Mouse (Mus musculus) embryonic facial prominence, embryonic 10.5 days (tissue): ENCODE results near the gene Mbnl1. TPM values are rescaled to one million over a fixed set of nuclear protein-coding genes. Genes with fewer than 3 reads are reported as not detected.
"Not testable (repeated sequence)": the region's sequence is repeated elsewhere in the genome, so short reads cannot be mapped to it uniquely, and the experiment has no call there.

Source experiments
- DNase-seq: peaks from one replicate; pipeline ENCODE4 v3.0.0-alpha.2; 2017; ENCODE audit warnings: low spot score
- H3K27ac ChIP-seq: fragments of 300-500 bp; sonication (generic); replicated peaks from 2 replicates; pipeline ENCODE4 v1.5.1; 2016; ENCODE audit warnings: mild to moderate bottlenecking
- H3K27me3 ChIP-seq: fragments of 300-500 bp; sonication (generic); replicated peaks from 2 replicates; pipeline ENCODE4 v1.6.1; 2016; ENCODE audit warnings: low read depth, mild to moderate bottlenecking; ENCODE audit not compliant: poor library complexity, severe bottlenecking
- H3K36me3 ChIP-seq: fragments of 300-500 bp; sonication (generic); replicated peaks from 2 replicates; pipeline ENCODE4 v1.6.1; 2016; ENCODE audit warnings: mild to moderate bottlenecking, moderate library complexity
- H3K4me1 ChIP-seq: fragments of 300-500 bp; sonication (generic); 2 replicates; pipeline ENCODE4 v1.6.1; 2016
- H3K4me3 ChIP-seq: fragments of 300-500 bp; sonication (generic); 2 replicates; pipeline ENCODE4 v1.5.1; 2016; ENCODE audit warnings: mild to moderate bottlenecking, moderate library complexity
- H3K9me3 ChIP-seq: fragments of 300-500 bp; sonication (generic); 2 replicates; pipeline ENCODE4 v1.6.1; 2016; ENCODE audit warnings: mild to moderate bottlenecking
- WGBS: fragments of 180-500 bp; shearing (Covaris S2); methylation state at CpG from one replicate; pipeline ENCODE4 v1.1.7; 2016; 5-methylcytosine and 5-hydroxymethylcytosine counted together
- polyA plus RNA-seq: library from polyadenylated mRNA; unstranded; fragments of >200 nt; fragmentation: Nextera tagmentation; extraction: Ambion mirVana; gene quantifications from 2 replicates; pipeline ENCODE4 v1.2.1, GENCODE M21; 2016

Gene Mbnl1
- polyA plus RNA-seq, 1 experiment from 2014 or later = 55.0 TPM

DNA sequence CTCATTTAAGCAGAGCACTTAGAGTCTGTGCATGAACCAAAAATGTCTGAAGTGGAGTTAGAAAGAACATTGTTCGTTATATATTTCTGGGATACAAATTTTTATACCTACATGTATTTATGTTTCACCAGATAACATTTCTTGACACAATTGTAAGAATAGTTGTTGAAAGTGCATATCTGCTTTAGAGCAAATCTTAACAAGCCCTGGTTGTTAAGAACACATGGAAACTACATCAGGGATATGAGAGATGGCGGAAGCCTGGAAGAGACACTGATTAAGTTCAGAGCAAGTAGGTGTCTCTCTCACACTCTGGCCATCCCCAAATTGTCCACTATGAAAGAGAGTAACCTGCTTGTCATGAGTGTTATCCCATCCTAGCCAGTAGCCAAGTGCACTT is 2.4 kb downstream of the Mbnl1 start:
- Histone ChIP-seq H3K27ac (no peak overlapping the region), H3K4me1 (no peaks in the 10 kb centered on the region), H3K36me3 (no peaks in the 10 kb centered on the region), H3K27me3 (no peaks in the 10 kb centered on the region), H3K9me3 (no peaks in the 10 kb centered on the region), H3K4me3 (no peak overlapping the region)
- WGBS = 93% methylated on average over 2 of the region's 2 CpGs
- DNase-seq = no peak

DNA sequence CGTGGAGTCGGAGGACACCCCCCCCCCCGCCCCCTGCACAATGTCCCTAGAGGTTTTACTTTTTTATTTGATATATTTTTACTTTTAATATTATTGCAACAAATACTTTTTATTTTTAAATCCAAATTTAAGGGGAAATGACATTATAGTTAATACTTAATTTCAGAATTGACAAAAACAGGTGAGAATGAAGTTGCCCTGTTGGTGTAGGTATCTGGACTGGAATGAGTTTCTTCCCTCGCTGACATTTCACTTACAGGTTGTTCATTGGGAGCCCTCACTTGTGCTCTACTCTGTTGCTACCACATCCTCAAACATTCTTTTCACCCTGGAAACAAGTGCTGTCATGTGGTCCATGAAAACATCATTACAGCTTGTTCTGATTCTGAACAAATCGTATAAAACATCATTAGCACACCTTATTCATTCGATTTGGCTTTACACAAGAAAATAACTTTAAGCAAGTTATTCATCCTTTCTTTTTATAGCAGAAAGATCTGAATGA is 4.2 kb downstream of the Mbnl1 start:
- no peak for DNase-seq
- Histone ChIP-seq H3K27ac (no peak overlapping the region), H3K4me1 (no peaks in the 10 kb centered on the region), H3K36me3 (no peaks in the 10 kb centered on the region), H3K4me3 (no peak overlapping the region), H3K9me3 (no peaks in the 10 kb centered on the region), H3K27me3 (no peaks in the 10 kb centered on the region)
- WGBS = 90% methylated on average over 6 of the region's 6 CpGs

DNA sequence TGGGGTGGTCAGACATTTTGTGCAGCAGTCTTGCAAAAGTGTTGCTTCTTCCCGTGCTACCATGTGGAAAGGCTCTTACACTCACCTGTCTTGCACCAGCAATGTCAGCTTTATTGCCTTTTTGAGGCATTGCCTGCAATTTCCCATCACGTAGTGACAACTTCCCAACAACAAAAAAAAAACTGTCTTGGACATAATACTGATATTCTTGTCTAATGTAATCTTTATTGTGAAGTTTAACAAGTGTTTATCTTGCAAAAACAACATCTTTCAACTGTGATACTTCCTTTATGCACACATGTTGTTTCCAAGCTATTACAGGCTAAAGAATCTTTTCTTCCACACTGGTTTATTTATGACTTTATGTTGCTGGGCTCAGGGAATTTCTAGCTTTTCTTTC is 5.8 kb downstream of the Mbnl1 start:
- H3K27me3 ChIP-seq = no peaks in the 10 kb centered on the region
- no peak overlapping the region for H3K4me3 ChIP-seq
- H3K9me3 ChIP-seq = no peaks in the 10 kb centered on the region
- DNase-seq = no peak
- H3K27ac ChIP-seq = no peak overlapping the region
- WGBS = 71% methylated on average over 2 of the region's 2 CpGs
- H3K4me1 ChIP-seq = no peaks in the 10 kb centered on the region
- H3K36me3 ChIP-seq = no peaks in the 10 kb centered on the region

DNA sequence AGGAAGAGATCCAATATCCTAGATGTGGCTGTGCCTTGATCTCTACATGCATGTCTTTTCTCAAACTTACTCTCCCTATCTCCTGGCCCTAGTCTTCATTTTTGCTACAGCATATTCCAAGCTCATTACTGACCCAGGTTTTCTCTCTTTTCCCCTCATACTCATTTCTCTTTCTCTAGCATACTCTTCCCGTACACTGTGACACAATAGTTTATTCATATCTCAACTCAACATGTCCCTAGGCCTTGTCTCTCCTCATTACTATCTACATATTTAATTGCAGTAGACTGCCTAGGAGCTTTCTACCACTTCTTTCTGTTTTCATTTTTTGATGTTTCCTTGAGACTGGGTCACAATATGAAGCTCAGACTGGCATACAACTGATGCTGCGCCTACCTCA is 8.1 kb downstream of the Mbnl1 start:
- no peaks in the 10 kb centered on the region for H3K4me1 ChIP-seq
- H3K9me3 ChIP-seq = no peaks in the 10 kb centered on the region
- H3K27me3 ChIP-seq = no peaks in the 10 kb centered on the region
- WGBS = 90% methylated on average over 2 of the region's 2 CpGs
- no peak for DNase-seq
- no peak overlapping the region for H3K4me3 ChIP-seq
- no peaks in the 10 kb centered on the region for H3K36me3 ChIP-seq
- no peak overlapping the region for H3K27ac ChIP-seq

DNA sequence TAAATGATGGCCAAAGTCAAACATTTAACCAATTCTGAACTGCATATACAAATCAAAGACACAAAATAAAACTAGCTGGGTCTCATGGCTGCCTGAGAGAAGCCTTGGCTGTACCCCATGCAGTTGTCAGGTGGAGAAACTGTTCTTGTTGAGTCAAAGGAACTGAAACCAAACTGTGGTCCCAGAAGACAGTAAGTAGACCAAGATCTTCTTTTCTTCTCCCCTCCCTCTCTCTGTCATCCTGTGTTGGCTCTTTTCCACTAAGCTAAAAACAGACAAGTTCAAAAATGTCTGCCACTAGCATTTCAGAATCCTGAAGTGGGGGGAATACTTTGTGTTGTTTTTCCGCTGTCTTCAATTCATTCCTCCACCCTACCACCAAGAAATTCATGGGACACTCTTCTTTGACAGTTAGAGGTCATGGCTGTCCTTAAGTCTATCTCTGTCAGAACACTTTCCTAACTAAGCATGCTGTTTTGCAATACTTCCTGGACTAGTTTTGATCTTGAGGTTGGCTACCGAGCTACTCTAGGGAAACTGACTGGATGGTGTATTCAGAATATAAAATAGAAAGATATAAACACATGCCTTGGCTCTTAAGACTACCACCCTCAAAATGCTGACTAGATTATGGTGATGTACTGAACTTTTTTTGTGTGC is 9.2 kb downstream of the Mbnl1 start:
- WGBS = 93% methylated on average over 2 of the region's 2 CpGs
- Histone ChIP-seq H3K4me3 (no peak overlapping the region), H3K4me1 (no peaks in the 10 kb centered on the region), H3K27me3 (no peaks in the 10 kb centered on the region), H3K36me3 (no peaks in the 10 kb centered on the region), H3K27ac (no peak overlapping the region), H3K9me3 (no peaks in the 10 kb centered on the region)
- no peak for DNase-seq

DNA sequence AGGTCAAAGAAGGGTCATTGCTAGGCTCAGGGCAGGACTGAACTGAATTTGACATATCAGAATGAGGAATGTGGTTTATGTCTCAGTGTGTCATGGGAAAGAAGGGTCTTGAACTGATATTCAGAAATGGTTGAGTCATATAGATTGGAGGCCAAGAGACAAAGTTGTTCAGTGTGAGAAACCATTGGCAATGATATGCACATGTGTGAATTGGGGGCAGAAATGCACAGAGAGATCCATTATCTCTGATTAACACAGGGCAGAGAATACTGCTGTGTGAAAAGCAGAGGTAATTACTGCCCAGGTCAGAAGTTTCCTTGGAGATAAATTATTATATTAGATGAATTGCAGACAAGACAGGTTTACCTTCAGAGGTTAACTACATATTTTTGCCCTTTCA is 10.7 kb downstream of the Mbnl1 start:
- Histone ChIP-seq H3K36me3 (no peaks in the 10 kb centered on the region), H3K4me3 (no peak overlapping the region), H3K27ac (no peak overlapping the region), H3K4me1 (no peaks in the 10 kb centered on the region), H3K9me3 (no peaks in the 10 kb centered on the region), H3K27me3 (no peaks in the 10 kb centered on the region)
- no peak for DNase-seq

DNA sequence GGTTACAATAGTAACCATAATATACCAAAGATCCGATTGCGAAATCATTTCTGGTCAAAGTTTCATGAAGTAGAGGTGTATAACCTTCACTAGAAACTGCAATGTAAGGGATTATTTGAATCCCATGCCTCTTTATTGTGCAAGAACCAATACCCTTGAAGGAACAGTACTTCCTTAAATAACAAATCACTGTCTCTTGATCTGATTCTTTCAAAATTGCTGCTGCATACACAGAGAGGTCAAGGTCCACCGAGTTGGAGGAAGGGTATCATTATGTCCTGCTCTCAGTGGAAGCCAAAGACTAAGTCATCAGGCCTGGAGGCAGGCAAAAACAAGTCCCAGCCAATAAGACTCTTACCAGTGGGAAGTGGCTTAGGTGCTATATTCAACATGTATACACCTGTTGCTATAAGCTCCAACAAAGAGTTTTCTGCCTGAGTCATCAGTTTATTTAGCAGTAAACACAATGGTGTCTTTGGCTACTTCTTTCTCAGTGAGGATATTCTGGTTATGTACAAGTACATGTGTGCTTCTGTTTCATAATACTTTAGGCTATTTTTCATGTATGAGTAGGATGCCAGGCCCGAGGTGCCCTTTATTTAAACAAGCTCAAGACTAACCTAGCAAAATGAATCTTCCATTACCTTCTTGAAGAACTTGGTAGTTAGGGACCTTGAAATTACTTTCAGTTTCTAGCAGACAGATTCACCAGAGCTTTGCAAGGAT is 13.5 kb downstream of the Mbnl1 start:
- 87% methylated on average over 4 of the region's 4 CpGs for WGBS

DNA sequence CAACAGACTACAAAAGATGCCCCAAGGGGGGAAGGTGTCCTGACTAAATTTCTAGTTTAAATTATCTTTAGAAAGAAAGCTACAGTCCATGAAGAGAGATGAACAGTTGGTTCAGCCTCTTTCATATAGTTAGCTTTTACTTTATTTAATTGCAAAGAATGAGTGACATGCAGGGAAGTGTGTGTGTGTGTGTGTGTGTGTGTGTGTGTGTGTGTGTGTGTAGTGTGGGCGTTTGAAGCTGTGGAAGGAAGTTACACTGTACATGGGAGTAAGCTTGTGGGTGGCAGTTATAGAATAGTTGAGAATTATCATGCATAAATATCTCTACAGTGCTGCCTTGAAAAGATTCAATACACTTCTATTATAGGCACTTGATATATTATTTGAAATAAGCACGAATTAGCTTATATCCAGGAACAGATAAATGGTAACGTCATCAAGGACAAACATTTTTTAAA is 14.1 kb downstream of the Mbnl1 start:
- Histone ChIP-seq H3K27ac (no peak overlapping the region), H3K4me1 (no peaks in the 10 kb centered on the region), H3K4me3 (no peak overlapping the region), H3K27me3 (no peaks in the 10 kb centered on the region), H3K9me3 (no peaks in the 10 kb centered on the region), H3K36me3 (no peaks in the 10 kb centered on the region)
- DNase-seq = no peak
- 82% methylated on average over 3 of the region's 3 CpGs for WGBS

More for the DNA sequence above, 13.5 kb downstream of the Mbnl1 start:
- Histone ChIP-seq H3K4me3 (no peak overlapping the region), H3K36me3 (no peaks in the 10 kb centered on the region), H3K27ac (no peak overlapping the region), H3K9me3 (no peaks in the 10 kb centered on the region), H3K4me1 (no peaks in the 10 kb centered on the region), H3K27me3 (no peaks in the 10 kb centered on the region)
- no peak for DNase-seq

DNA sequence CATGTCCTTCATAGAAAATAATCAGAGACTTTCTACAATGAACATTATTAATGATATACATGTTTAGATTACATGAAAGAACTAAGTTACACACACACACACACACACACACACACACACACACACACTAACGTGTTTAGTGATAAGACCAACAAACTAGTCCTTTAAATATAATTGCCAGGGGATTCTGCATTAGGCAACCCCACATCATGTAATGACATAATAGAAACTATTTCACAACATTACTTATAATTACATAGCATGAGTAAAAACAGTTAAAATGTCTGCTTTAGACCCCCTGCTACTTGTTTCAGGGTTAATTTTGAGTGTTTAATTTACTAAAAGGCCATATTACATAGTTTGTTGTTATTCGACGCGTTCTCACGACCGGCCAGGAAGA is 16.9 kb downstream of the Mbnl1 start:
- no peaks in the 10 kb centered on the region for H3K4me1 ChIP-seq
- H3K9me3 ChIP-seq = no peaks in the 10 kb centered on the region
- H3K27ac ChIP-seq = no peak overlapping the region
- no peak overlapping the region for H3K4me3 ChIP-seq
- DNase-seq = no peak
- H3K27me3 ChIP-seq = no peaks in the 10 kb centered on the region
- no peaks in the 10 kb centered on the region for H3K36me3 ChIP-seq
- WGBS = 97% methylated on average over 6 of the region's 6 CpGs

DNA sequence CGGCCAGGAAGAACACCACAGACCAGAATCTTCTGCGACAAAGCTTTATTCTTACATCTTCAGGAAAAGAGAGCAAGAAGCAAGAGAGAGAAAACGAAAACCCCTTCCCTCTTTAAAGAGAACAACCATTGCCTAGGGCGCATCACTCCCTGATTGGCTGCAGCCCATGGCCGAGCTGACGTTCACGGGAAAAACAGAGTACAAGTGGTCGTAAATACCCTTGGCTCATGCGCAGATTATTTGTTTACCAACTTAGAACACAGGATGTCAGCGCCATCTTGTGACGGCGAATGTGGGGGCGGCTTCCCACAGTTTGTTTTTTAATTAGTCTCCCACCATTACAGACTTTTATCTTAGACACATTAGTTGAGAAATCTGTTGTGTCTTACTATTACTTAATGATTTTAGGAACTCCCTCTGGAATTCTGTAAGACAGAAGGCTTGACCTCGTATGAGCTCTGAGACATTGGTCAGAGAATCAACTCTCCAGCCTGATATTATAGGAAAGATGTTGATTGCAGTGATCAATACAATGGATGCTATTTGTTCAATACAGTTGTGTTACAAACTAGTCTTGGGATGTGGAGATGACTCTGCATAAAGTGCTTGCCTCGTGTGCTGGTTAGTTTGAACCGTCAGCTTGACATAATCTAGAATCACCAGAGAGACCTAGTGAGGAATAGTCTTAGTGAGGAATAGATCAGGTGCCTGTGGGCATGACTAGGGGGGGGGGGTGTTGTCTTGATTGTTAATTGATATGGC is 22.3 kb downstream of the Mbnl1 start:
- peaks cover 12% of the 10 kb centered on the region for H3K4me1 ChIP-seq
- H3K36me3 ChIP-seq = not testable (repeated sequence)

DNA sequence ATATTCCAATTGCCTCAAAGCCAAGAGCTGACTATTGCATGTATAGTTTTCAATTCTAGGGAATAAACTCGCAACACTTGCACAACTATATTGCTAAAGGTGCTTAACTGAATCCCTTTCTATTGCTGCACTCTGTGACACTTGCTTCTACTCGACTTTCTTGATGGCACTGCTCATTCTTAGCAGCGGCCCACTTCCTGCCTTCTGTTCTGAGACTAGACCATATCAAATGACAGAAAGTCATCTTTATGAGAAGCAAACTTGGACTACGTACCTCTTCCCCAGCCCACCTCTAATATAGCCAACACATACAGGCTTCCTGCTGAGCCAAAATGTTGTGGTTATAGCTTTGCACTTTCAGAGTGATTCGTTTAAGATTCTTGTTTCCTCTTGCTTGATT is 23.6 kb downstream of the Mbnl1 start:
- no peak for DNase-seq
- Histone ChIP-seq H3K4me1 (peaks cover 18% of the 10 kb centered on the region), H3K27me3 (no peaks in the 10 kb centered on the region), H3K27ac (no peak overlapping the region), H3K4me3 (no peak overlapping the region), H3K9me3 (no peaks in the 10 kb centered on the region), H3K36me3 (no peaks in the 10 kb centered on the region)
- WGBS = 88% methylated on average over 5 of the region's 5 CpGs

More for the DNA sequence above, 22.3 kb downstream of the Mbnl1 start:
- H3K27ac ChIP-seq, H3K27me3 ChIP-seq, H3K4me3 ChIP-seq, H3K9me3 ChIP-seq, DNase-seq: not testable (repeated sequence)
- 57% methylated on average over 9 of the region's 16 CpGs for WGBS

DNA sequence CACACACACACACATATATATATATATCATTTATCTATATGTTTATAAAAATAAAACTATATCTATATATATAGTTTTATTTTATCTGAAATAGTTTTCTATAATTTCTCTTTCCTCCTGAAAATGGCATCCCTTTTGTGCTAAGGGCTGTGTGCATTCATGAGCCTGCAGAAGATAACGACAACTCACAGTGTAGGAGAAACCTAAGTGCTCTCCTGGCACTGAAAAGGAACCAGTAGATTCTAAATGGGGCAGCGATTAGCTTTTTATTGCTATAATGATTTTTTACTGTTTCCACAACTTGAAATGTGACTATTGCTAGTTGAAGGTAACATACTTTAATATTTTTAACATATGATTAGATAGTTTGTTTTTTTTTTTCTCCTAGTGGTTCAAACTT is 25.5 kb downstream of the Mbnl1 start:
- WGBS = 93% methylated on average over 2 of the region's 2 CpGs
- DNase-seq = no peak
- no peaks in the 10 kb centered on the region for H3K9me3 ChIP-seq

More for the DNA sequence above, 25.5 kb downstream of the Mbnl1 start:
- no peaks in the 10 kb centered on the region for H3K27me3 ChIP-seq
- no peaks in the 10 kb centered on the region for H3K36me3 ChIP-seq
- no peak overlapping the region for H3K4me3 ChIP-seq
- peaks cover 29% of the 10 kb centered on the region for H3K4me1 ChIP-seq
- H3K27ac ChIP-seq = no peak overlapping the region
